Mouse (Mus musculus) left cerebral cortex, postnatal 36 days (tissue): Measurements from ENCODE around the gene Olfr1354. TPM values are rescaled to one million over a fixed set of nuclear protein-coding genes. Genes with fewer than 3 reads are reported as not detected.
"Not testable (repeated sequence)": the region's sequence is repeated elsewhere in the genome, so short reads cannot be mapped to it uniquely, and the experiment has no call there.

ENCODE experiments used
- DNase-seq, 2 experiments: peaks; one replicate each; pipeline ENCODE4 v3.0.0; 2021 to 2022; ENCODE audit warnings: low spot score in 2 of 2, mixed read lengths in 1 of 2
- intact Hi-C: fragments of 180-260 bp; cut with DNase I; formaldehyde crosslinking; loops from one replicate; pipeline ENCODE4 v1.15.1; 2025
- total RNA-seq, 2 experiments: library from RNA; stranded (reverse); gene quantifications; 2 replicates each; pipeline ENCODE4 v1.2.3; 2021

The Olfr1354 gene
- not detected for total RNA-seq

DNA sequence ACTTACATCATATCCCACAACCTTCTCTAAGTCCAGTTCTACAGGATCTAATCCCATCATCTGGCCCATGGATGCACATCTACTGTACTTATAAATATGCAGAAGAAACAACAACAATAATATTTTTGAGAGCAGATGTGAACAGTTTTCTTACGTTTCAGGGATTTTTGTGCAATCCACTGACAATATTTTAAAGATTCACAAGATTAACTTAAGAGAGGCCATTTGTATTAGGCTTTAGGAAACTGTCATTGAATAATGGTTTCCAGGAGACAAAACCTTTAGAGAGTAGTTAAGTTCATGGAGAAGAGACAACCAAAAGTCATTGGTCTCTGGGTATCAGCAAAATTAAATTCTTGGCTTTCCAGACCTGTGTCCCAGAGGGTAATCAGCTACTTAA, at the start of gene Olfr1354:
TSS of gene Olfr1354 (plus strand) at position 301 of the 400 bp plus-strand sequence.
- DNase-seq, intact Hi-C loops: not testable (repeated sequence)

DNA sequence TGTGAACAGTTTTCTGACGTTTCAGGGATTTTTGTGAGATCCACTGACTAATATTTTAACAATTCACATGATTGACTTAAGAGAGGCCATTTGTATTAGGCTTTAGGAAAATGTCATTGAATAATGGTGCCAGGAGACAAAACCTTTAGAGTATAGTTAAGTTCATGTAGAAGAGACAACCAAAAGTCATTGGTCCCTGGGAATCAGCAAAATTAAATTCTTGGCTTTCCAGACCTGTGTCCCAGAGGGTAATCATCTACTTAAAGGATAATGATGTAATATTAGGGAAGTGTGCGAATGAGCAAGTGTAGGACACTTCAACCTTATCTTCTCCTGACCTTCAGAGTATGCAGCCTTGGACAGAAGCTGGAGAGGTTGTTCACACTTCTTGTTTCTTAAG, 37.7 kb upstream of the Olfr1354 start, which contains the start of gene Olfr1355:
TSS of gene Olfr1355 (plus strand) at position 301 of the 400 bp plus-strand sequence.
- intact Hi-C loops: no loop called here
- DNase-seq: no peak

DNA sequence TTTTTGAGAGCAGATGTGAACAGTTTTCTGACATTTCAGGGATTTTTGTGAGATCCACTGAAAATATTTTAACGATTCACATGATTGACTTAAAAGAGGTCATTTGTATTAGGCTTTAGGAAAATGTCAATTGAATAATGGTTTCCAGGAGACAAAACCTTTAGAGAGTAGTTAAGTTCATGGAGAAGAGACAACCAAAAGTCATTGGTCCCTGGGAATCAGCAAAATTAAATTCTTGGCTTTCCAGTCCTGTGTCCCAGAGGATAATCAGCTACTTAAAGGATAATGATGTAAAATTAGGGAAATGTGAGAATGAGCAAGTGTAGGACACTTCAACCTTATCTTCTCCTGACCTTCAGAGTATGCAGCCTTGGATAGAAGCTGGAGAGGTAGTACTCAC, 37.4 kb downstream of the Olfr1354 start, which contains the start of gene Olfr8:
TSS of gene Olfr8 (plus strand) at position 301 of the 400 bp plus-strand sequence.
- intact Hi-C loops, DNase-seq: not testable (repeated sequence)

DNA sequence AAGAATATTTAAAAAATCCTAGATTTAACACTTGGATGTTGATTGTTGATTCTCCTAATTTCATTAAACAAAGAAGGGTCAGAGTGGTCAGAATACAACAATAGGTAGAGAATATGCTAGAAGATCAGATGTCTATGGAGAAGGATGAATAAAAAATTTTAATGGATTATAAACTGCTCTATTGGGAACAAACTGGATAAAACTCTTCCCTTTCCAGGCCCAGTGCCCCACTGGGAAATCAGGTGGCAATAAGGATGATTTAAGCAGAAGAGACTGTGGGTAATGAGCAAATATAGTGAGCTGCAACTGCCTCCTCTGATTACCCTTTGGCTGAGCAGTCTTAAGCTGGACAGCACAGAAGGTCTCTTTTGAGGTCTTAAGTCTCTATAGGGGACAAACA, 50.0 kb downstream of the Olfr1354 start, which contains the start of gene Olfr1353:
TSS of gene Olfr1353 (plus strand) at position 301 of the 400 bp plus-strand sequence.
- DNase-seq, intact Hi-C loops: not testable (repeated sequence)

Other genes with a start within 250 kb of the Olfr1354 start
- not detected for gene Casp14, start 194.9 kb upstream of the Olfr1354 start, total RNA-seq
- gene Ccdc105, start 160.1 kb upstream of the Olfr1354 start, total RNA-seq: under 1 TPM; 0.61 to 0.79 TPM
- gene Slc1a6, start 132.7 kb upstream of the Olfr1354 start, total RNA-seq: 10 to 100 TPM; 10.8 to 11.4 TPM
- gene Olfr1356, start 61.0 kb upstream of the Olfr1354 start, total RNA-seq: not detected
- not detected for gene Olfr1355, start 37.6 kb upstream of the Olfr1354 start, total RNA-seq
- not detected for gene Olfr8, start 37.5 kb downstream of the Olfr1354 start, total RNA-seq
- not detected for gene Olfr1353, start 50.1 kb downstream of the Olfr1354 start, total RNA-seq
- gene Olfr1352, start 67.9 kb downstream of the Olfr1354 start, total RNA-seq: not detected
- not detected for gene Olfr1351, start 99.3 kb downstream of the Olfr1354 start, total RNA-seq
- not detected for gene Olfr57, start 115.6 kb downstream of the Olfr1354 start, total RNA-seq
- gene 2610008E11Rik, start 184.4 kb downstream of the Olfr1354 start, total RNA-seq: 10 to 100 TPM; 19.2 to 25.8 TPM
- gene Vmn2r80, start 235.6 kb downstream of the Olfr1354 start, total RNA-seq: not detected